Mouse (Mus musculus) midbrain, embryonic 15.5 days (tissue): Measurements from ENCODE around the gene Nrxn1. TPM values are rescaled to one million over a fixed set of nuclear protein-coding genes. Genes with fewer than 3 reads are reported as not detected.

ENCODE experiments used
- ATAC-seq: fragments of 200-750 bp; cut with Nextera tagmentation; replicated peaks from 2 replicates; pipeline ENCODE4 v1.8.0; 2017; ENCODE audit warnings: moderate TSS enrichment
- H3K27ac ChIP-seq: fragments of 300-500 bp; sonication (generic); 2 replicates; pipeline ENCODE4 v1.5.1; 2015; ENCODE audit warnings: mild to moderate bottlenecking, inconsistent platforms
- H3K27me3 ChIP-seq: fragments of 300-500 bp; sonication (generic); replicated peaks from 2 replicates; pipeline ENCODE4 v1.6.1; 2015; ENCODE audit warnings: inconsistent platforms
- H3K36me3 ChIP-seq: fragments of 300-500 bp; sonication (generic); replicated peaks from 2 replicates; pipeline ENCODE4 v1.6.1; 2015; ENCODE audit warnings: inconsistent platforms
- H3K4me1 ChIP-seq: fragments of 300-500 bp; sonication (generic); 2 replicates; pipeline ENCODE4 v1.6.1; 2015; ENCODE audit warnings: inconsistent platforms
- H3K4me2 ChIP-seq: fragments of 300-500 bp; sonication (generic); 2 replicates; pipeline ENCODE4 v1.6.1; 2015; ENCODE audit warnings: inconsistent platforms, mild to moderate bottlenecking, moderate library complexity
- H3K4me3 ChIP-seq: fragments of 300-500 bp; sonication (generic); 2 replicates; pipeline ENCODE4 v1.5.1; 2015; ENCODE audit warnings: mild to moderate bottlenecking, inconsistent platforms
- H3K9ac ChIP-seq: fragments of 300-500 bp; sonication (generic); 2 replicates; pipeline ENCODE4 v1.6.1; 2015; ENCODE audit warnings: mild to moderate bottlenecking, inconsistent platforms
- H3K9me3 ChIP-seq: fragments of 300-500 bp; sonication (generic); 2 replicates; pipeline ENCODE4 v1.6.1; 2016; ENCODE audit warnings: inconsistent platforms
- WGBS: fragments of 180-500 bp; shearing (Covaris S2); methylation state at CpG from one replicate; pipeline ENCODE4 v1.1.7; 2015; ENCODE audit warnings: mixed read lengths; 5-methylcytosine and 5-hydroxymethylcytosine counted together
- polyA plus RNA-seq: library from polyadenylated mRNA; unstranded; fragments of >200 nt; fragmentation: Nextera tagmentation; extraction: Ambion mirVana; gene quantifications from 2 replicates; pipeline ENCODE4 v1.2.1, GENCODE M21; 2015

The Nrxn1 gene
- polyA plus RNA-seq, 1 experiment from 2014 or later, result 210 TPM

DNA sequence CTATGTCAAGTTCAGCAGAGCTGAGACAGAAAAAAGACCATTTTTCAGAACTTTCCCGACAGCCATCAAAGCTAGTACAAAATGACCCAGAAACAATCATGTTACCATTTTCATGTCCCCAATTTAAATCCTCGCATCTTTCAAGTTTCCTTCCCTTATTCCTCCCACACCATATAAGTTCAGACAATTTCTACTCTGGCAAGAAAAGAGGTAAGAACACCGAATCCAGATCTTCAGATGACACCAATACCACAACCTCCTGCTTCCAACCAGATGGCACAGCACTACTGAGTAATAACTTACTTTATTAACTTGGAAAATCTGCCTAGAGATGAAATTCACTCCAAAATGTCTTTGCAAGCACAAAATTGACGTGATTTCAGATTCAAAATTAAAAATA is 730.7 kb downstream of the Nrxn1 start:
- no peak overlapping the region for H3K27ac ChIP-seq
- no peak overlapping the region for H3K9ac ChIP-seq
- no peaks in the 10 kb centered on the region for H3K4me1 ChIP-seq
- H3K9me3 ChIP-seq, result no peaks in the 10 kb centered on the region
- H3K36me3 ChIP-seq, result no peaks in the 10 kb centered on the region
- 84% methylated on average over 4 of the region's 4 CpGs for WGBS
- H3K4me3 ChIP-seq, result no peak overlapping the region
- H3K4me2 ChIP-seq, result no peak overlapping the region
- no peaks in the 10 kb centered on the region for H3K27me3 ChIP-seq
- no peak for ATAC-seq

GRCm38 (mm10) chr17:90349385-90350095 is 743.3 kb downstream of the Nrxn1 start:
- H3K4me3 ChIP-seq, result no peak overlapping the region
- no peaks in the 10 kb centered on the region for H3K27me3 ChIP-seq
- 67% methylated on average over 5 of the region's 5 CpGs for WGBS
- no peak for ATAC-seq
- no peaks in the 10 kb centered on the region for H3K36me3 ChIP-seq
- H3K4me1 ChIP-seq, result peaks cover 5% of the 10 kb centered on the region
- H3K4me2 ChIP-seq, result no peak overlapping the region
- H3K9ac ChIP-seq, result no peak overlapping the region
- H3K27ac ChIP-seq, result no peak overlapping the region
- no peaks in the 10 kb centered on the region for H3K9me3 ChIP-seq

- Histone ChIP-seq H3K9me3 (no peaks in the 10 kb centered on the region), H3K36me3 (no peaks in the 10 kb centered on the region), H3K4me3 (no peak overlapping the region), H3K27ac (no peak overlapping the region), H3K9ac (no peak overlapping the region), H3K27me3 (no peaks in the 10 kb centered on the region), H3K4me1 (peaks cover 5% of the 10 kb centered on the region), H3K4me2 (no peak overlapping the region)
- 40% methylated on average over 3 of the region's 3 CpGs for WGBS
- ATAC-seq, result no peak
Observed at GRCm38 (mm10) chr17:90346735-90347475, 746.0 kb downstream of the Nrxn1 start.

- Histone ChIP-seq H3K36me3 (no peaks in the 10 kb centered on the region), H3K4me2 (no peak overlapping the region), H3K4me3 (no peak overlapping the region), H3K4me1 (no peaks in the 10 kb centered on the region), H3K27ac (no peak overlapping the region), H3K9ac (no peak overlapping the region), H3K9me3 (no peaks in the 10 kb centered on the region), H3K27me3 (no peaks in the 10 kb centered on the region)
- ATAC-seq, result no peak
- WGBS, result 94% methylated on average over 1 of the region's 1 CpGs
Observed at GRCm38 (mm10) chr17:90333445-90333844, 759.4 kb downstream of the Nrxn1 start.

DNA sequence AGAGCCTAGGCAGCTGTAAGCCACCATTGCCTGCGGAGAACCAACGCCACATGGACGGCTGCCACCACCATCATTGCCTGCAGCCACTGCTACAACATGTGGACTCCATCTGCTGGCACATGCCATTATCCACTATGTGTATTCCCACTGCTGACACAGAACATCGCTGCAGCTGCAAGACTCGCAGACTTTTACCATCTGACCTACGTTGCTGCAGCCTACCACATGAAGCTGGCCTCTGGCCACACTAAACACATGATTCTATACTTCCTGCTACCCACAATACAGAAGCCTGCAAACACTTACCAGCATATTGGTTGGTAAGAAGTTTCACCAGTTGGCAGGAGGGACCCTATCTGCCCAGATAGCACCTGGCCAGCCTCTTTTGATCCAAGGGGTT is 769.2 kb downstream of the Nrxn1 start:
- 90% methylated on average over 6 of the region's 6 CpGs for WGBS

GRCm38 (mm10) chr17:90272225-90272624 is 820.6 kb downstream of the Nrxn1 start:
- H3K27me3 ChIP-seq, result no peaks in the 10 kb centered on the region
- ATAC-seq, result no peak

More for the DNA sequence above, 769.2 kb downstream of the Nrxn1 start:
- no peaks in the 10 kb centered on the region for H3K27me3 ChIP-seq
- H3K4me2 ChIP-seq, result no peak overlapping the region
- no peaks in the 10 kb centered on the region for H3K36me3 ChIP-seq
- no peak overlapping the region for H3K9ac ChIP-seq
- H3K4me3 ChIP-seq, result no peak overlapping the region
- H3K4me1 ChIP-seq, result no peaks in the 10 kb centered on the region
- no peak overlapping the region for H3K27ac ChIP-seq
- no peak for ATAC-seq
- no peaks in the 10 kb centered on the region for H3K9me3 ChIP-seq

GRCm38 (mm10) chr17:90271165-90271564 is 821.7 kb downstream of the Nrxn1 start:
- Histone ChIP-seq H3K4me3 (no peak overlapping the region), H3K9ac (no peak overlapping the region), H3K27me3 (no peaks in the 10 kb centered on the region), H3K27ac (no peak overlapping the region), H3K4me2 (no peak overlapping the region), H3K9me3 (no peaks in the 10 kb centered on the region), H3K4me1 (no peaks in the 10 kb centered on the region), H3K36me3 (no peaks in the 10 kb centered on the region)
- WGBS, result 19% methylated on average over 4 of the region's 4 CpGs
- no peak for ATAC-seq

More at GRCm38 (mm10) chr17:90272225-90272624, 820.6 kb downstream of the Nrxn1 start:
- Histone ChIP-seq H3K9ac (no peak overlapping the region), H3K9me3 (no peaks in the 10 kb centered on the region), H3K4me2 (no peak overlapping the region), H3K36me3 (no peaks in the 10 kb centered on the region), H3K4me3 (no peak overlapping the region), H3K4me1 (no peaks in the 10 kb centered on the region), H3K27ac (no peak overlapping the region)
- 74% methylated on average over 4 of the region's 4 CpGs for WGBS

DNA sequence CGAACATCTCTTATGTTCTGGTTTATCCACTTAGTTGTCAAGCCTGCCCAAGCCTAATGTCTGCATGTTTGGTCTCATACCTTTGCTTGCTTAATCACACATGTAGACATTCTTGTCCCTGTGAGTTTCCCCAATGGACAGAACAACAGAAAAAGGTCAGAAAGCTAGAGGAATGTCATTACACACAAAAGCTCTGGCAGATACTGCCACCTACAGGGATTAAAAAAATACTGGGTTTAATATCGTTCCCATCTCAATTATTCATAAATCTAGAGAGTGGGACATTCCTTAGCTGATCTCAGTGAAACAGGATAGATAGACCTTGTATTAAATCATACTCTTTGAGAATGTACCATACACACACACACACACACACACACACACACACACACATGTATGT is 823.7 kb downstream of the Nrxn1 start:
- WGBS, result 65% methylated on average over 2 of the region's 2 CpGs

DNA sequence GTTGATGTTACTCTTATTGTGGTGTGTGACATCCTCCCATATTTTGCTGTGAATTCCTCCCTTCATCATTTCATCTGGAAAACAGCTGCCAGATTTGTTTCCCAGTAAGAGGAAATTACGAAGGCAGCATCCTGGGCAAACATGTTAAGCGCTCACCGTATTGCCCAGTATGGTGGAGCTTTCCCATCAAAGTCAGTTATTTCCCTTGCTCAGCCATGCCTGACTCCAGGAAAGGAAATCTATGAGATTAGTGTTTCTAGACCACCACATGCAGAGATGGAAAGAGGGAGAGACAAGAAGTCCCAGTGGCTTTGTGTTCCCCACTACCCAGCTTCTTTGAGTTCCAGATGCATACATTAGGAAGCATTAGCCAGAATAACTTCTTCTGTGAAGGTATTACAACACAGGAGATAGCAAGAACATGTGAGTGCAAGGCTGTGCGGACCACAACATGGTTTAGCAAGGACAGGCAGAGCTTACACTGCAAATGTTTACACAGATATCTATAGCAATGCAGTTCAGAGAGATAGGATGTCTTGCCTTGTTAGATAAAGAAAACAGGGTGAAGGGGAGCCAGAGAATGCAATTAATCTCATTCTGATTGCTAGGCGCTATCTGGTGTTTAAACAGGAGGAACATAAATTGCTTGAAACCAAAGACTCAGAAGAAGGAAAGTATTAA is 839.3 kb downstream of the Nrxn1 start:
- WGBS, result 35% methylated on average over 5 of the region's 5 CpGs
- Histone ChIP-seq H3K4me1 (peaks cover 7% of the 10 kb centered on the region), H3K27ac (no peak overlapping the region), H3K27me3 (no peaks in the 10 kb centered on the region), H3K9me3 (no peaks in the 10 kb centered on the region), H3K9ac (no peak overlapping the region), H3K4me3 (no peak overlapping the region), H3K36me3 (no peaks in the 10 kb centered on the region), H3K4me2 (no peak overlapping the region)
- no peak for ATAC-seq

More for the DNA sequence above, 823.7 kb downstream of the Nrxn1 start:
- H3K27ac ChIP-seq, result no peak overlapping the region
- no peaks in the 10 kb centered on the region for H3K9me3 ChIP-seq
- no peak overlapping the region for H3K4me2 ChIP-seq
- ATAC-seq, result no peak
- no peaks in the 10 kb centered on the region for H3K36me3 ChIP-seq
- H3K9ac ChIP-seq, result no peak overlapping the region
- H3K4me1 ChIP-seq, result no peaks in the 10 kb centered on the region
- H3K27me3 ChIP-seq, result no peaks in the 10 kb centered on the region
- H3K4me3 ChIP-seq, result no peak overlapping the region

- Histone ChIP-seq H3K27me3 (no peaks in the 10 kb centered on the region), H3K4me3 (no peak overlapping the region), H3K4me1 (peaks cover 10% of the 10 kb centered on the region), H3K36me3 (no peaks in the 10 kb centered on the region), H3K4me2 (no peak overlapping the region), H3K27ac (0 out of 2 replicates have a peak overlapping the region, but pooled peaks have one; percentile 20), H3K9me3 (no peaks in the 10 kb centered on the region), H3K9ac (no peak overlapping the region)
- peak; percentile 30 for ATAC-seq
- 47% methylated on average over 1 of the region's 1 CpGs for WGBS
Observed at GRCm38 (mm10) chr17:90252196-90252595, 840.7 kb downstream of the Nrxn1 start.

DNA sequence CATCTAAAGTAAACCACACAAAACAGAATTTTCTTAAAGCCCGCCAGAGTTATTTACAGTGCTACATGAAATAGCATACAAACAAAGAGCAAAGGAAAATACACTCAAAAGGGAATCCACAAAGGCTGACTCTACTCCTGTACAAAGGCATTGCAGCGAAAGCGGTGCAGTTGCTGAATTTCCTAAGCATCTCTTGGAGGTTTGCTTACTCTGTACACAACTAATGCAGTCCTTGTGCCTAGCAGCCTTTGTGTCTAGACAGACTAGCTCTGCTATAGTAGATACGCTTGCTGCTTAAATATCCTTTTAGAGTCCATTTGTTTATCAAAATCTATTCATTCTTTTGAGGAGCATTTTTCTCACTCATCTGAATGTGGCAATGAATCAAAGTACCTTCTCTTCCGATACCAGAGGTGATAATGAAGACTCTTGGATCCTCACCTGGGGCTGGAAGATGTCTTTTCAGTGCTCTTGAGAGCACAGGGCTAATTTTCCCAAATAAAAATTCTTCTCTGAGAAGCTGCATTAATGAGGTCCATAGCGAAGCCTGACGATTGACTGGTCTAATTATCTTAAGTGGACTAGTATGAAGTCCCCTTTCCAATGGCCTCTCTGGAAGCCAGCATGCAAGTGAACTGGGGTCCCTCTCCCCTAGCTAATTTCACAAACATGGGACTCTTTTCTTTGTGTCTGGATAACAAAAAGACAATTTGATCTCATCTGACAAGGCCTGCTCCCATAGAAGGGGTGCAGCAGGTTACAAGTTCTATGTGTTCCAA is 845.6 kb downstream of the Nrxn1 start:
- no peak for ATAC-seq
- H3K4me1 ChIP-seq, result peaks cover 15% of the 10 kb centered on the region
- H3K9me3 ChIP-seq, result no peaks in the 10 kb centered on the region
- no peak overlapping the region for H3K4me3 ChIP-seq
- no peaks in the 10 kb centered on the region for H3K36me3 ChIP-seq
- H3K4me2 ChIP-seq, result no peak overlapping the region
- WGBS, result 65% methylated on average over 7 of the region's 7 CpGs
- no peak overlapping the region for H3K9ac ChIP-seq
- H3K27me3 ChIP-seq, result no peaks in the 10 kb centered on the region
- H3K27ac ChIP-seq, result 0 out of 2 replicates have a peak overlapping the region, but pooled peaks have one; percentile 30

DNA sequence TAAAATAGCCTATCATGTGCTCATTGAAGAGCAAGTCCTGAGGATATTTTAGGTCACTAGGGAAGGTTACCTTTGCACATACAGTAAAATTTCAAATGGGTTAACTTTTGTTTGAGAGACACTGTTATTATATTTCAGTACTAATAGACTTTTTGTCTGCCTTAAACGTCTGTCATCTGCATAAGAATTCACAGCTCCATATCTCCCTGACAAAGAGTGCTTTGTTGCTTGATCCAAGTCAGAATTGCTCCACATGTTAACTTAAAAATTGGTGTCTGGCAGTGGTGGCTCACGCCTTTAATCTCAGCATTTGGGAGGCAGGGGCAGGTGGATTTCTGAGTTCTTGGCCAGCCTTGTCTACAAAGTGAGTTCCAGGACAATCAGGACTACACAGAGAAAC is 848.5 kb downstream of the Nrxn1 start:
- H3K4me3 ChIP-seq, result no peak overlapping the region
- 43% methylated on average over 2 of the region's 2 CpGs for WGBS
- ATAC-seq, result no peak

More for the DNA sequence above, 848.5 kb downstream of the Nrxn1 start:
- H3K9ac ChIP-seq, result no peak overlapping the region
- no peaks in the 10 kb centered on the region for H3K36me3 ChIP-seq
- no peak overlapping the region for H3K4me2 ChIP-seq
- peaks cover 13% of the 10 kb centered on the region for H3K4me1 ChIP-seq
- H3K27ac ChIP-seq, result no peak overlapping the region
- H3K9me3 ChIP-seq, result no peaks in the 10 kb centered on the region
- no peaks in the 10 kb centered on the region for H3K27me3 ChIP-seq
